Mouse (Mus musculus): Measurements from ENCODE around the gene Sh3kbp1.
A peak's percentile ranks its signal among the peaks of the same experiment; 100 is the strongest.

Sh3kbp1 gene

GRCm38 (mm10) chrX:159953546-159954429, 326.7 kb downstream of the Sh3kbp1 start:
- no peak for DNase-seq

GRCm38 (mm10) chrX:159954430-159954779, 327.3 kb downstream of the Sh3kbp1 start:
- peak; percentile 71 to 72 for DNase-seq

GRCm38 (mm10) chrX:159955433-159955832, 328.4 kb downstream of the Sh3kbp1 start:
- DNase-seq, result no peak

GRCm38 (mm10) chrX:159961385-159961784, 334.3 kb downstream of the Sh3kbp1 start:
- DNase-seq, result no peak

- peak; percentile 37 to 67 for DNase-seq
Measured at GRCm38 (mm10) chrX:159963273-159963672, 336.2 kb downstream of the Sh3kbp1 start.

GRCm38 (mm10) chrX:159963925-159964324, 336.9 kb downstream of the Sh3kbp1 start:
- DNase-seq, result peak; percentile 75 to 81

GRCm38 (mm10) chrX:159969025-159969424, 342.0 kb downstream of the Sh3kbp1 start:
- DNase-seq, result no peak

- no peak for DNase-seq
Measured at GRCm38 (mm10) chrX:159971091-159971779, 344.2 kb downstream of the Sh3kbp1 start.

GRCm38 (mm10) chrX:159973730-159974129, 346.7 kb downstream of the Sh3kbp1 start:
- DNase-seq, result peak; percentile 17 to 22

- no peak for DNase-seq
Measured at GRCm38 (mm10) chrX:159976243-159976642, 349.2 kb downstream of the Sh3kbp1 start.

GRCm38 (mm10) chrX:159988002-159988960, 361.2 kb downstream of the Sh3kbp1 start, which contains the start of gene Map3k15:
Map3k15 (plus strand) TSS chrX:159988433.
- peak in 1 of 2 experiments; percentile 18 for DNase-seq

GRCm38 (mm10) chrX:159995808-159996207, 368.7 kb downstream of the Sh3kbp1 start:
- no peak for DNase-seq

Measured in cerebellum, postnatal 36 days (tissue).